Mouse (Mus musculus) skeletal muscle tissue, postnatal 0 days (tissue): Measurements from ENCODE around the gene Sowaha. TPM values are rescaled to one million over a fixed set of nuclear protein-coding genes. Genes with fewer than 3 reads are reported as not detected.

Source experiments
- polyA plus RNA-seq: library from polyadenylated mRNA; unstranded; fragments of >200 nt; fragmentation: Nextera tagmentation; extraction: Ambion mirVana; gene quantifications from 2 replicates; pipeline ENCODE4 v1.2.1, GENCODE M21; 2015

Sowaha gene
- polyA plus RNA-seq = 0.05 and 0.11 TPM in 2 replicates

DNA sequence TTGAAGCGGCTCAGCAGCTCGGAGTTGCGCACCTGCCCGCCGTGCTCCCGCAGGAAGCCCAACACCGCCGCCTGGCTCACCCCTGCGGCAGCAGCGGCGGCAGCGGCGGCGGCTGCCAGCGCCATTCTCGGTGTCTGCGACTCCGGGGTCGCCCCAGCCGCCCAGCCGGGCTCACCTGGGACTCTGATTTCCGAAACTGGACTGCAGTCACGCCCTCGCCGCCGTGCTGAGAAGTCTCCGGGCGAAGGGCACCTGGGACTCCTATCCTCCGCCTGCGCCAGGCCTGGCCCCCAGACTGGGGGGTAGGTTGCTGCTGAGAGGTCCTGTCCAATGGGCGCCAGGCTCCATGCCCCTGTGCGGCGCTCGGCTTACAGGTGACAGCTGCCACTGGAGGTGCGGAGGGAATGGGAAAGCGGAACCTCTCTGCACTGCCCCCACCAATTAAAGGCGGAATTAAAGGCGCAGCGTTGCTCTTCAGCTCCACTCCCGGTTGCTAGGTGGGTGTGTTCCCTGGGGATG lies at the start of gene Sowaha, which contains the start of gene Gm9945:
Gene Sowaha, minus strand, starts transcription at position 492 of the 519 bp plus-strand sequence.
Gene Gm9945, plus strand, starts transcription at position 384 of the 519 bp plus-strand sequence.

DNA sequence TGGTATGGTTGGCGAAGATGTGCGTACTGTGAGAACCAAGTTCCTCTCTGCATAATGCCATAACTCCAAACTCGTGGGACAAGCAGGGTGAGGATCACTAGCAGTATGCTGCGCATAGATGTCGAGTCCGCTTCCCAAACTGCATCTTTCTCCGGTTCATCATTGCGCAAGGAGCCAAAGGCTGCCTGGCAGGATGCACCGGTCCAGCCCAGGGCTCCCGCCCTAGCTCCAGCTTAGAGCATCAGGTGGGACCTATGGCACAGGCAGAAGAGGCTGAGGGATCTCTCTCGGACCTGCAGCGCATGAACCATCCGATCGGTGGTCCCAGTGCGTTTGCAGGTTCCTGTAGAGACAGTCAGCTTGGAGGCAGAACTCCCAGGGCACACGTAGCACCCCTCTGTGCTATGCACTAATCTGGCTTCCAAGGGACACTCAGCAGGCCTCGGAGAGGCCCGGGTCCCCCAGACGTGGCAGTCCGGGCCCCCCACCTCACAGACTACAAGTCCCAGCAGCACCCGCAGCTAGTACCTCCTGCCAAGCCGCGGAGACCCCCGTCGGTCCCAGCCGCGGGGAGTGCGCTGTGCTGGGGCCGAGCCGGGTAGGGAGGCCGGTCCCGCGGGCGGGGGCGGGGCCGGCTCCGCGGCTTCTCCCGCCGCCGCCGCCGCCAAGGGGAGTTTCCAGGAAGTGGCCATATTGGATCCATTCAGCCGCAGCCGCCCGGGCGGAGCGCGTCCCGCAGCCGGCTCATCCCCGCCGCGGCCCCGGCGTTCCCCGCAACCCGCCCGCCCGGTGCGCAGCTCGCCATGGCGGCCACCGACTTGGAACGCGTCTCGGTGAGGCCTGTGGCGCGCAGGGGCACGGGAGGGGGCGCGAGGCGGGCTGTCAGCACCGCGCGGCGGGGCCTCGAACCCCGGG lies 39.4 kb upstream of the Sowaha start, which contains the start of gene Sept8:
Gene Sept8, plus strand, starts transcription at position 51 of the 915 bp plus-strand sequence.

DNA sequence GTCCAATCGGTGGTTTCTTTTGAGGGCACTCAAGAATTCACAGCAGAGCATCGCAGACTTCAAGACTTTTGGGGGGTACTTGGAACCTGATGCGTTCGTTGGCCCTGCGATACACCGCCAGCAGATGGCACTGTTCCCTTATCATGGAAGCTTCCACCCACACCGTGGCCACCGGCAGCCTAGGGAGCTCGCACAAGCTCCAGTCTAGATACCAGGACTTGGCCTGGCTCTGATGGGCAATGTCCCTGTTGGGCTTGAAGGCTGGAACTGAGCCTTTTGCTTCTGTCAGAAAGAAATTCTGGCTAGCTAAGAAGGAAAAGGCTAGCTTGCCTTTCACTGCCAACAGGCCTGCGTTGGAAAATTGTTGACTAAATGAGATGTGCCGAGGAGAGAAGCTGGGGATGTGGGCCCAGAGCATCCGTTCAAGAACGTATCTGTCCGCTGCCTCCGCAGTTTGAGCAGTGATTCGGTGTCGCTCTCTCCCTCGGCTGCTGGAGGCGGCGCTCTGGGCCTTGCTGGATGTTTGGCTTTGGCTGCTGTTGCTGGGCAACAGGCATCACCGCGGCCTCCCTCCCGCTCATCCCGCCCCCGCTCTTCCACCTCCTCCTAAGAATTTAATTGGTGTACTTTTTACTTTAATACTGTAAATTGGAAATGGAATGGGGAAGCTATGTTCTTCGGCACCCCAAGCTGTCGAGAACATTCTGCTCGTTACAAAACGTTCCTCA lies 9.9 kb downstream of the Sowaha start, which contains the start of gene Gm9837:
Gene Gm9837, minus strand, starts transcription at position 512 of the 728 bp plus-strand sequence.

DNA sequence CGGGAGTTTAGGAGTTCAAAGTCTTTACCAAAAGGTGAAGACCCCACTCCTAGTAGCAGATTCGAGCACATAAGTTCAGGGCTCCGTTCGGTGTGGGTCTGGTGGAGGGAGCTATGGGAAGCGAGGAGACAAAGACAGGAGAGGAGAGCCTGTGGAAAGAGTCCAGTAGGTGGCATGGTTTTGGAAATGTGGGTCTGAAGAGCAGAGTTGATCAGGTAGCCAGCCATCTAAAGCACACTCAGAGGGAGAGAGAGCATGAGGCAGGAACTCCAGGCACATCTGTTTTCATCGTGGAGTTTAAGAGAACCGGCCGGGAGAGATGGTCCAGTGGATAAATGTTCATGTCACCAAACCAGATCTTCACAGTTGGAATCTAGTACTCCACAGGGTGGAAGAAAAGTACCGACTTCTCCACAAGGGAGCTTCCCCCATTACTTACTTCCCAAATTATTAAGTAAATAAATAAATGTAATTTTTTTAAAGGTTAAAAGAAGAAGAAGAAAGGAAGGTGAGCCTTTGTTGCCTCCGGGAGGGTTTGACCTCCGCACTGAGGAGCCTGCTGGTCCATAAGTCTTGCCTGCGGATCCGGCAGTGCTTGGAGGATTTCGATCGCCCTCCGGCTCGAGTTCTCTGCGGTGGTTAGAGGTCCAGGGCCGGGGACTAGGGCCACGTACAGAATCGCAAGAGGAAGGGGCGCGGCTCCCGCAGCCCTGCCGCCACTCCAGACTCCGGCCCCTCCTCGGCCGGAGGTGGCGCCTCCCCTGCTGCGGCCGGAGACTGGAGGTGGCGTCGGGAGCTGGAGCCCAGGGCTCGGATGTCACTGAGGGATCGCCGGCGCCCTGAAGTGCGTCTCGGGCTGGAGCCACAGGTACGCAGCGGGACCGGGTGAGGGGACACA lies 23.4 kb downstream of the Sowaha start, which contains the start of the genes Gm10447 and Shroom1:
Gene Gm10447, minus strand, starts transcription at position 637 of the 898 bp plus-strand sequence.
Gene Shroom1, plus strand, starts transcription at position 732 of the 898 bp plus-strand sequence.

DNA sequence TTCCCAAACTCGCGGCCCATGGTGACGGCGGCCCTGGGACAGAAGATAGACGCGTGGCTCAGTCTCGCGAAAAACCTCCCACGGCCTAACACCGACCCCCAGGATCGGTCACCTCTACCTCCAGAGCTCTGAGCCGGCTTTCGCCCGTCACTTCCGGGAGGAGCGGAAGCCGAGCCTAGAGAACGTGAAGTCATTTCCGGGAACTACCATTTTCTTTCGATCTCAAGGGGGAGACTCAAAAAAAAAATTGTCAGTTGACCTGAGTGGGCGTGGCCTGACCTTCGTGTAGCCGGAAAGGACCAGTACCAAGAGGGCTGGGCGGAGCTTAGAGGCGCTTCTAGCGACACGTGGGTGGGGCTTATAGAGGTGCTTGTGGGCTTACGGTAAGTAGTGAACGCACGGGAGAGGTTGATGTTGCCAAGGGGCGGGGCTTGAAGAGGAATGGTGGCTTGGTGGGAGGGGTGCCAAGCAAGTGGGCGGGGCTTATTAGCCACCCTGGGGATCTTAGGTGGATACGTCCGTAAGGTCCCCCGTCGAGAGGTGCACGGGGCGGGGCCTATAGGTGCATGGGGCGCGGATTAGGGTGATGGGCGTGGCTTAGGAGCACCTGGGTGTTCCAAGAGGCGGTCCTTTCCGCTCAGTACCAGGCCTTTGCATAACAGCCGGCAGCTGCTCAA lies 49.3 kb downstream of the Sowaha start, which contains the start of the genes Uqcrq and Gdf9:
Gene Uqcrq, minus strand, starts transcription at position 162 of the 677 bp plus-strand sequence.
Gene Gdf9, plus strand, starts transcription at position 354 of the 677 bp plus-strand sequence.

Other genes with a start within 250 kb of the Sowaha start
- 79.0 and 83.1 TPM in 2 replicates for gene Hspa4, start 179.8 kb downstream of the Sowaha start, polyA plus RNA-seq
- gene Zcchc10, start 155.6 kb downstream of the Sowaha start, polyA plus RNA-seq = 17.5 and 18.7 TPM in 2 replicates
- 27.6 and 34.9 TPM in 2 replicates for gene Aff4, start 129.4 kb downstream of the Sowaha start, polyA plus RNA-seq
- not detected in 2 replicates for gene Leap2, start 57.1 kb downstream of the Sowaha start, polyA plus RNA-seq
- gene Uqcrq, start 49.4 kb downstream of the Sowaha start, polyA plus RNA-seq = 1,385 and 1,448 TPM in 2 replicates
- gene Gdf9, start 49.3 kb downstream of the Sowaha start, polyA plus RNA-seq = 1.3 and 1.7 TPM in 2 replicates
- gene Gm10447, start 23.2 kb downstream of the Sowaha start, polyA plus RNA-seq = not detected in 2 replicates
- 0.14 and 0.26 TPM in 2 replicates for gene Shroom1, start 23.1 kb downstream of the Sowaha start, polyA plus RNA-seq
- not detected in 2 replicates for gene Gm9837, start 9.8 kb downstream of the Sowaha start, polyA plus RNA-seq
- not detected in 2 replicates for gene Gm9945, start 108 bp downstream of the Sowaha start, polyA plus RNA-seq
- 16.7 and 17.3 TPM in 2 replicates for gene Sept8, start 39.0 kb upstream of the Sowaha start, polyA plus RNA-seq
- gene Kif3a, start 87.1 kb upstream of the Sowaha start, polyA plus RNA-seq = 21.0 and 24.0 TPM in 2 replicates
- gene Il4, start 138.4 kb upstream of the Sowaha start, polyA plus RNA-seq = 0.72 and 0.79 TPM in 2 replicates
- not detected in 2 replicates for gene Il13, start 154.4 kb upstream of the Sowaha start, polyA plus RNA-seq
- 9.9 and 11.0 TPM in 2 replicates for gene Rad50, start 227.0 kb upstream of the Sowaha start, polyA plus RNA-seq
- gene Il5, start 240.5 kb upstream of the Sowaha start, polyA plus RNA-seq = not detected in 2 replicates